Mouse (Mus musculus): ENCODE results near the gene Tnfrsf18. TPM values are rescaled to one million over a fixed set of nuclear protein-coding genes. Genes with fewer than 3 reads are reported as not detected.

The Tnfrsf18 gene
- polyA plus RNA-seq, 1 experiment from 2014 or later, result 2.3 TPM

DNA sequence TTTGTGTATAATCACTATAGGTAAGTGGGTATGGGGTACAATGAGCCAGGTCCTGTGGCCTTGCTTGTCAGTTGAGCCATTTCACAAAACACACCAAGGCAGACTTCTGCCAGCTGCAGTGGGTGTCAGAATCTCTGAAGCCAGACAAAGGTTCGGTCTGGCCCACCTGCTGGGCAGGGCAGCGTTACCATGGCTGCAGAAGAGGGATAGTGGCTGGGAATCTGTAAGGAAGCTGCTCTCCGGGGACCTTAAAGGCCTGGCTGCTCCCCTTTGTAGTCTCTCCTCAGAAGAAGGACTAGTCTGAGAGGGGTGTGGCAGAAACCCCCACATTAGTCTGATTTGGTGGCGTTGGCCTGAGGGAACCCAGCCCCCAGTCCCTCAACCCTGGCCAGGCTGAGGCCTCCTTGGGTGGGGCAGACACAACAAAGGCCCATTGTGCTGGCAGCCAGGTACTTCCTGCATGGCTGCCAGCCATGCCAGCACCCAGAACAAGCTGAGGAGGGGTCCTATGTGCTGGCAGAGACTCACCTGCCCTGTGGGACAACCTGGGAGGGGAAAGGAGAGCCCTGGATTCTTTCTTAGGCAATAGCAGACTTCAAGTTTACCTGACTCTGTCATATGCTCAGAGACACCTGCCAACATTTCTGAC lies 38.0 kb downstream of the Tnfrsf18 start:
- Histone ChIP-seq H3K4me3 (no peak overlapping the region), H3K27ac (peak overlapping the region; percentile 18; the same call in 1 of the 2 replicates), H3K9ac (peak overlapping the region; percentile 19; the same call in 1 of the 2 replicates), H3K9me3 (no peaks in the 10 kb centered on the region), H3K36me3 (no peaks in the 10 kb centered on the region), H3K4me1 (replicated peaks) (peaks cover 8% of the 10 kb centered on the region), H3K27me3 (0 out of 2 replicates have a peak, but pooled peaks cover 2% of the 10 kb centered on the region), H3K4me2 (no peak overlapping the region)
- WGBS, result 7% methylated on average over 4 of the region's 4 CpGs
- ATAC-seq (ENCODE audit: low FRiP score), result no peak

DNA sequence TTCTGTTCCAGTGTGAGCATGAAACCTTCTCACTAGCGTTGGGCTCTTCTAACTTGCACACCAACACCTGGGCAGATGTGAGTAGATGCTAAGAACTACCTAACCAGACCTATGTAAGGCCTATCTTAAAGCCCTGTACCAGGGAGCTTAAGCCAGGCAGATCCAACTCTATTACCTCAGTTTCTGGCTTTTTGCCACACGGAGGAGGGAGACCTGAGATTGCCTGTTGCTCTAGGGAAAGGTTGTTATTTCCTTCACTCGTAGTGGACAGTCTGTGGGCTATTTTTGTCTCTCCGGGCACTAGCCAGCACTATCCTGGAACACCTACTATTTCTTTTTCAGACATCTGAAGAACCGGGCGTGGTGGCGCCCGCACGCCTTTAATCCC lies 38.5 kb downstream of the Tnfrsf18 start:
- 89% methylated on average over 9 of the region's 9 CpGs for WGBS
- H3K4me3 ChIP-seq, result no peak overlapping the region
- no peak overlapping the region for H3K4me2 ChIP-seq
- H3K4me1 ChIP-seq (replicated peaks), result peaks cover 8% of the 10 kb centered on the region
- no peaks in the 10 kb centered on the region for H3K9me3 ChIP-seq
- H3K27ac ChIP-seq, result no peak overlapping the region
- 0 out of 2 replicates have a peak, but pooled peaks cover 3% of the 10 kb centered on the region for H3K27me3 ChIP-seq
- no peak overlapping the region for H3K9ac ChIP-seq
- H3K36me3 ChIP-seq, result no peaks in the 10 kb centered on the region
- ATAC-seq (ENCODE audit: low FRiP score), result no peak

DNA sequence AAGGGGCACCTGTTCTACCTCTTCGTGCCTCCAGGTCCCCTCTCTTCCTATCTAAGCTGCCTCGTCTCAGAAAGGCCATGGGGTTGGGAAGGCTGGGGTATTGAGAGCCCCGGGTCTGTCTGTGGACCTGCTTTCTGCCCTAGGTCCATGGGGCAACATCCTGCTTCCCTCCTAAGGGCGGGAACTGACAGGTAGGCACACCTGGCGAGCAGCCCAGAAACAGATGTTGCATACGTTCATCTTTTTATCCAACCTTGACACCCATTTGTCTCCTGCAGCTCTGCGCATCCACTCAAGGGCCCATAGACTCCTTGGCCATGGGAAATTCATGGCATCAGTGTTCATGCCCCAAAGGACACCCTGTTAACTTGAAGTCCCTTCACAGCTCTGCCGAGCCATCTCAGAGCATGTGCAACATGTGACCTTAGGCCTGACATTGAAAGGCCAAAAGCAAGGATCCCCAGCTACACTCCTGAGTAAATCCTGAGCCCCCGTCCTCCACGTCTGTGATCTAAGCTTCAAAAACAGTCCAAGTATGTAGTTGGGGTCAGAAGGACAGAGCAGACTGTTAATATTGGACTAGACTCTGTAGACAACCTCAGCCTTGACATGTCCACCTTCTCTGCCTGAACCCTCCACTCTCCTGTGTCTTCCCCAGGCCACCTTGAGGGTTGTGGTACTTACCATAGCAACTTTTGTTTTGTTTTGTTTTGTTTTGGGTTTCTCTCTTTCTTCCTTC lies 39.4 kb downstream of the Tnfrsf18 start:
- Histone ChIP-seq H3K4me3 (no peak overlapping the region), H3K4me1 (replicated peaks) (peaks cover 12% of the 10 kb centered on the region), H3K9ac (no peak overlapping the region), H3K27me3 (0 out of 2 replicates have a peak, but pooled peaks cover 3% of the 10 kb centered on the region), H3K27ac (no peak overlapping the region), H3K36me3 (no peaks in the 10 kb centered on the region), H3K9me3 (no peaks in the 10 kb centered on the region), H3K4me2 (no peak overlapping the region)
- 91% methylated on average over 10 of the region's 10 CpGs for WGBS
- no peak for ATAC-seq (ENCODE audit: low FRiP score)

DNA sequence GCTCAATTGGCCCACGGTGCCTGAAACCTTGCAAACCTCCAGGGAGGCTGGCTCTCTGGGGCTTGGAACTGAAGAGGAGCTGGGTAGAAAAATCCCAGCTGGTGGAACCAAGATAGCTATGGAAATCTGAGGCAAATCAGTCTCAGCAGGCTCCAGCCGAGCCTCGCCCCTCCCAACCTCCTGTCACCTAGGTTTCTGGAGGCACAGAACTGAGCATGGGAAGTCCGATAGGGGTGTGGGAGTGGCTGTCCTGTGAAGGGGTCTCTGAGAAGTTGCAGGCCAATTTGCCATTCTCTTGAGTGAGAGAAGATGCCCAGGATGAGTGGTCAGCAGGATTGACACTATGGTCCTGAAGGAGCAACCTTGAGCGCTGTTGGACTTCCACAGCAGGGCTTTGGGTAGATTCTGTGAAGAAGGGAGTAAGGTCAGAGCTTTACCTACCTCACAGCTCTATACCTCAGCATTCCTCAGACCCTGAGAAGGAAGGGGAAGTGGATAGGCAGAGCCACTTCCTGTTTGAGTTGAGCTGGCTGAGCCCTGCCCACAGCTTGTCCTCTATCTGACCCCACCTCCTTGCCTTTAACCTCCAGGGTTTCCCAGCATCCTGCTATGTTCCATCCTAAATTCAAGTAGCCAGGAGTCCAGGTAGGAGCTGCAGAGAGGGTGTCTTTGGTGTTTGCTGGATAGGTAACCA lies 41.4 kb downstream of the Tnfrsf18 start:
- H3K4me3 ChIP-seq, result no peak overlapping the region
- 77% methylated on average over 5 of the region's 5 CpGs for WGBS
- no peak overlapping the region for H3K9ac ChIP-seq
- no peaks in the 10 kb centered on the region for H3K9me3 ChIP-seq
- H3K4me1 ChIP-seq (replicated peaks), result peaks cover 17% of the 10 kb centered on the region
- H3K27ac ChIP-seq, result no peak overlapping the region
- H3K27me3 ChIP-seq, result 0 out of 2 replicates have a peak, but pooled peaks cover 3% of the 10 kb centered on the region
- ATAC-seq (ENCODE audit: low FRiP score), result no peak
- H3K4me2 ChIP-seq, result no peak overlapping the region
- no peaks in the 10 kb centered on the region for H3K36me3 ChIP-seq

DNA sequence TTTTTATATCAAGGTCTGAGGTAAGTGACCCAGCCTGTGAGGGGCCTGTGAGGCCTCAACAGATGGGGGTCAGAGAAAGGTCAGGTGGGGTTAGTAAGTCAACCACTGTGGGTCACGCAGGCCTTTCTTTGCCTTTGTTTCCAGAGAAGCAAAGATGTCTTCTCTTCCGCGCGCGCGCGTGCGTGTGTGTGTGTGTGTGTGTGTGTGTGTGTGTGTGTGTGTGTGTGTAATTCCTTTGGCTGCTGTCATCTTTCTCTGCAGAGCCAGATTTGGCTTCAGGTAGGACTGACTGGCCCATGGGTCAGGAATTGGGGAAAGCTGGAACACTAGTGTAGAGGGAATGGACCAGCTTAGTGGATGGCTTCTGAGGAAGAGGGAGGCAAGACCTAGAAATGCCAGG lies 43.7 kb downstream of the Tnfrsf18 start:
- Histone ChIP-seq H3K4me2 (no peak overlapping the region), H3K9ac (no peak overlapping the region), H3K27me3 (0 out of 2 replicates have a peak, but pooled peaks cover 3% of the 10 kb centered on the region), H3K27ac (no peak overlapping the region), H3K4me1 (replicated peaks) (peaks cover 9% of the 10 kb centered on the region), H3K9me3 (no peaks in the 10 kb centered on the region), H3K36me3 (no peaks in the 10 kb centered on the region), H3K4me3 (no peak overlapping the region)
- 79% methylated on average over 7 of the region's 8 CpGs for WGBS
- ATAC-seq (ENCODE audit: low FRiP score), result no peak

- Histone ChIP-seq H3K9ac (0 out of 2 replicates have a peak overlapping the region, but pooled peaks have one; percentile 19), H3K27ac (no peak overlapping the region), H3K4me1 (replicated peaks) (peaks cover 9% of the 10 kb centered on the region), H3K9me3 (no peaks in the 10 kb centered on the region), H3K4me2 (no peak overlapping the region), H3K36me3 (no peaks in the 10 kb centered on the region), H3K27me3 (peaks cover 3% of the 10 kb centered on the region; the same call in 1 of the 2 replicates), H3K4me3 (no peak overlapping the region)
- ATAC-seq (ENCODE audit: low FRiP score), result no peak
- WGBS, result 57% methylated on average over 6 of the region's 6 CpGs
These were observed 44.3 kb downstream of the Tnfrsf18 start for GRCm38 (mm10) chr4:156070276-156070675.

DNA sequence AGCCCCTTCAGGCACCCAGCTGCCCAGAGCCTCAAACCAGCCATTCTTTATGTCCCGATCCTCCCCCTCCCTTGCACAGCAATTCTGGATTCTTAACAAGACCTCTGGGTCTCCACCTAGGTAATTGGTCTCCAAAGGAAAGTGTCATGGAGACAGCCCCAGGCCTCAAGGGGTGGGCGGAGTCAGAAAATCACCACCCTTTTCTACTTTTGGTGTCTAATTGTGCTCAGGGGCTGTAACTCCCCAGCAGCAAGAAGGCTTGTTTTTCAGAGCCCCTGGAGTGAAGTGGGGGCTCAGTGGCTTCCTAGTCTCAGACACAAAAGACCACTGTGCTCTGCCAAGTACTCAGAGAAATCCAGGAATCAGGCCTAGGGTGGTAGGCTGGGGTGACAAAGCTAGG lies 44.8 kb downstream of the Tnfrsf18 start:
- 55% methylated on average over 2 of the region's 2 CpGs for WGBS
- Histone ChIP-seq H3K27me3 (peaks cover 7% of the 10 kb centered on the region), H3K9ac (0 out of 2 replicates have a peak overlapping the region, but pooled peaks have one; percentile 19), H3K27ac (no peak overlapping the region), H3K4me1 (replicated peaks) (peaks cover 9% of the 10 kb centered on the region), H3K4me2 (no peak overlapping the region), H3K36me3 (no peaks in the 10 kb centered on the region), H3K9me3 (no peaks in the 10 kb centered on the region), H3K4me3 (no peak overlapping the region)
- ATAC-seq (ENCODE audit: low FRiP score), result no peak

DNA sequence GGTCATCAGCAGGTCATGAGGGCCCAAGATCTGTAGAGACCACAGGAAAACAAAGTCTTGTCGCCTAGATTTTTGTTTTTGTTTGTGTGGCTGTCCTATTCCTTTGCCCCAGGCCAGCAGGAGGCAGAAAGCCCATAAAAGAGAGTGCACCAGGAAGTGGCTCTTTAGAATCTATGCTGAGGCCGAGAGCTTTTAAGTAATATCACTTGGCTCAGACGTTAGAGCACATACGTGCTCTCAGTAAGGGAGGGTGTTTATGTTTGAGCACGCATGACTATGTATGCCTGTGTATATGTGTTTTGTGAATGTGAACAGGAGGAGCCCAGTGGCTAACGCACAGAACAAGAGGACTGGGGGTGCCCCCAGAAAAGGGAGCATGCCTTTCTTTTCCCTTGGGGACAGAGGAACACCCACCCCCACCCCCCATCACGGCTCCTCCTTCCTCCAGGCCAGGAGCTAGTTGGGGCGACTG lies 51.0 kb downstream of the Tnfrsf18 start:
- H3K9me3 ChIP-seq, result no peaks in the 10 kb centered on the region
- H3K36me3 ChIP-seq, result no peaks in the 10 kb centered on the region
- 7% methylated on average over 8 of the region's 8 CpGs for WGBS
- peak overlapping the region; percentile 40; the same call in 1 of the 2 replicates for H3K4me3 ChIP-seq
- H3K4me2 ChIP-seq, result peak overlapping the region; percentile 66
- no peak for ATAC-seq (ENCODE audit: low FRiP score)
- no peak overlapping the region for H3K27ac ChIP-seq
- peaks cover 14% of the 10 kb centered on the region for H3K4me1 ChIP-seq (replicated peaks)
- peaks cover 40% of the 10 kb centered on the region for H3K27me3 ChIP-seq
- no peak overlapping the region for H3K9ac ChIP-seq

- Histone ChIP-seq H3K27me3 (peaks cover 40% of the 10 kb centered on the region), H3K4me3 (peak overlapping the region; percentile 40), H3K27ac (no peak overlapping the region), H3K9me3 (no peaks in the 10 kb centered on the region), H3K36me3 (no peaks in the 10 kb centered on the region), H3K4me2 (peak overlapping the region; percentile 66), H3K9ac (peak overlapping the region; percentile 65), H3K4me1 (replicated peaks) (peaks cover 14% of the 10 kb centered on the region)
- under 1% methylated on average over 58 of the region's 58 CpGs for WGBS
- no peak for ATAC-seq (ENCODE audit: low FRiP score)
These were observed 51.7 kb downstream of the Tnfrsf18 start for GRCm38 (mm10) chr4:156077499-156078301.
